Mouse (Mus musculus) layer of hippocampus, adult 2 months (tissue): ENCODE data around the gene Trim46. TPM values are rescaled to one million over a fixed set of nuclear protein-coding genes. Genes with fewer than 3 reads are reported as not detected.

Source experiments
- DNase-seq, 2 experiments: peaks; one replicate each; pipeline ENCODE4 v3.0.0; 2022; ENCODE audit warnings: low spot score in 2 of 2
- H3K27ac ChIP-seq: fragments of 200-600 bp; 2 replicates; pipeline ENCODE4 v1.8.1; 2022
- H3K4me3 ChIP-seq: fragments of 200-600 bp; 2 replicates; pipeline ENCODE4 v1.8.1; 2022; ENCODE audit warnings: mild to moderate bottlenecking
- CTCF ChIP-seq: fragments of 200-600 bp; conservative IDR thresholded peaks from 2 replicates; pipeline ENCODE4 v1.8.1; 2022; ENCODE audit warnings: antibody characterized with exemption, mild to moderate bottlenecking, moderate library complexity
- total RNA-seq, 2 experiments: library from RNA; stranded (reverse); gene quantifications; 2 replicates each; pipeline ENCODE4 v1.2.3; 2021

Trim46 gene
- total RNA-seq, 2 experiments from 2014 or later, result 89.1 to 92.8 TPM

GRCm38 (mm10) chr3:89280606-89281511 lies 34.8 kb upstream of the Trim46 start, which contains the start of gene Efna1:
Efna1 (minus strand) TSS chr3:89281142.
- TF ChIP-seq CTCF, result peak; percentile 34; the same call in 1 of the 2 replicates
- DNase-seq, result peak; percentile 31 to 48
- Histone ChIP-seq H3K27ac (peak within 1 kb of the TSS; percentile 94), H3K4me3 (peak within 1 kb of the TSS; percentile 74)

- no peak for TF ChIP-seq CTCF
- peak overlapping the region; percentile 94 for H3K27ac ChIP-seq
- peak; percentile 39 to 50 for DNase-seq
- peak overlapping the region; percentile 74 for H3K4me3 ChIP-seq
Observed at GRCm38 (mm10) chr3:89280050-89280605, 34.0 kb upstream of the Trim46 start.

- peak; percentile 82 to 83 for DNase-seq
- peak overlapping the region; percentile 74 for H3K4me3 ChIP-seq
- TF ChIP-seq CTCF, result no peak
- peak overlapping the region; percentile 94 for H3K27ac ChIP-seq
Observed at GRCm38 (mm10) chr3:89279153-89279890, 33.2 kb upstream of the Trim46 start.

GRCm38 (mm10) chr3:89278643-89279042 lies 32.5 kb upstream of the Trim46 start:
- no peak for TF ChIP-seq CTCF
- DNase-seq, result no peak
- Histone ChIP-seq H3K4me3 (peak overlapping the region; percentile 74), H3K27ac (peak overlapping the region; percentile 94)

- TF ChIP-seq CTCF, result no peak
- peak overlapping the region; percentile 74 for H3K4me3 ChIP-seq
- peak overlapping the region; percentile 94 for H3K27ac ChIP-seq
- no peak for DNase-seq
Observed at GRCm38 (mm10) chr3:89278107-89278506, 32.0 kb upstream of the Trim46 start.

- Histone ChIP-seq H3K27ac (peak overlapping the region; percentile 94), H3K4me3 (peak overlapping the region; percentile 74)
- DNase-seq, result no peak
- no peak for TF ChIP-seq CTCF
Observed at GRCm38 (mm10) chr3:89277281-89278021, 31.3 kb upstream of the Trim46 start.

GRCm38 (mm10) chr3:89276061-89276460 lies 30.0 kb upstream of the Trim46 start:
- DNase-seq, result no peak
- Histone ChIP-seq H3K27ac (no peak overlapping the region; the same call in 1 of the 2 replicates), H3K4me3 (no peak overlapping the region)
- TF ChIP-seq CTCF, result no peak

- DNase-seq, result no peak
- H3K27ac ChIP-seq, result peak overlapping the region; percentile 41; the same call in 1 of the 2 replicates
- H3K4me3 ChIP-seq, result no peak overlapping the region
- TF ChIP-seq CTCF, result no peak
Observed at GRCm38 (mm10) chr3:89271760-89272159, 25.7 kb upstream of the Trim46 start.

GRCm38 (mm10) chr3:89270891-89271290 lies 24.8 kb upstream of the Trim46 start:
- TF ChIP-seq CTCF, result no peak
- peak overlapping the region; percentile 94 for H3K27ac ChIP-seq
- DNase-seq, result peak; percentile 61 to 69

GRCm38 (mm10) chr3:89270051-89270755 lies 24.1 kb upstream of the Trim46 start, which contains the start of gene Slc50a1:
Slc50a1 (minus strand) TSS chr3:89270570.
- H3K27ac ChIP-seq, result peak within 1 kb of the TSS; percentile 94
- peak; percentile 65 for TF ChIP-seq CTCF
- peak within 1 kb of the TSS; percentile 71 for H3K4me3 ChIP-seq
- DNase-seq, result peak; percentile 88

More at GRCm38 (mm10) chr3:89270891-89271290, 24.8 kb upstream of the Trim46 start:
- peak overlapping the region; percentile 71 for H3K4me3 ChIP-seq

GRCm38 (mm10) chr3:89268916-89269315 lies 22.8 kb upstream of the Trim46 start:
- TF ChIP-seq CTCF, result no peak
- DNase-seq, result no peak
- H3K27ac ChIP-seq, result peak overlapping the region; percentile 94; the same call in 1 of the 2 replicates
- peak overlapping the region; percentile 71 for H3K4me3 ChIP-seq
